Mouse (Mus musculus): Measurements from ENCODE around the gene Syvn1. TPM values are rescaled to one million over a fixed set of nuclear protein-coding genes. Genes with fewer than 3 reads are reported as not detected.
A peak's percentile ranks its signal among the peaks of the same experiment; 100 is the strongest.

The Syvn1 gene
- total and polyA plus RNA-seq, 3 experiments: 16.5 to 106 (median 26.8) TPM

DNA sequence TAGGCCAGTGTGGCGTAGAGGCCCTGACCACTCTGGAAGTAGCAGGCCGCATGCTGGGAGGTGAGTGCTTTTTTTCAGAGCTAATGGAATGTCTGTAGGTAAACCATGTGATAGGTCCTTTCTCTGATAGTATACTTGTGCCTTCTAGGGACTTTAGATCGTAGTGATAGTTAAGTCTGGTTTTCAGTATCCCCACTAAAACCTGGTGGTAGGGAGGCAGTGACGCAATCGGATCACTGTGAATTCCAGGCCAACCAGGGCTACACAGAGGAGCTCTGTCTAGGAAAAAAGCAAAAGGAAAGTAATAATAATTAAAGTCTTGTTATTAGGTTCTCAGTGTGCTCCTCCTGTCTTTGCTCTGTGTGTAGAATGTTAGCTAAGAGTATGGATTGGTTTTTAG, 12.1 kb downstream of the Syvn1 start:
- in situ Hi-C loops (cut with MboI; ENCODE audit: low pct_ligation_motif_present, low pct_unique_long_range_greater_than_20kb, low sequenced_read_pairs): no loop called here
- H3K27me3 ChIP-seq (replicated peaks): no peaks in the 10 kb centered on the region
- H3K36me3 ChIP-seq (replicated peaks in 1 of 2; ENCODE audit: control insufficient read depth in 1 of 2, insufficient read depth in 1 of 2, low read length in 1 of 2): peaks cover 37 to 51% of the 10 kb centered on the region in 2 experiments
- TF ChIP-seq RCOR1 (conservative IDR thresholded peaks at IDR 0.05; ENCODE audit: low read depth, low read length) (no peak), RAD21 (IDR thresholded peaks at IDR 0.05; ENCODE audit: low read depth, low read length) (no peak)
- DNase-seq (ENCODE audit: extremely low read depth): no peak
- H3K27ac ChIP-seq (ENCODE audit: insufficient read depth, low read depth): peak overlapping the region; percentile 26
- peak overlapping the region; percentile 73 for H3K9ac ChIP-seq (ENCODE audit: insufficient read depth, low read depth)
- peaks cover 55% of the 10 kb centered on the region for H3K79me2 ChIP-seq (replicated peaks; ENCODE audit: control insufficient read depth, extremely low read depth, insufficient read depth, poor library complexity, severe bottlenecking)
- no peaks in the 10 kb centered on the region for H3K9me3 ChIP-seq (replicated peaks; ENCODE audit: low read length)
- H3K4me1 ChIP-seq (ENCODE audit: control insufficient read depth in 1 of 2, insufficient read depth in 2 of 2): peaks cover 11 to 55% of the 10 kb centered on the region in 2 experiments
- dilution Hi-C loops (cut with MboI; ENCODE audit: extremely low pct_ligation_motif_present, extremely low pct_unique_long_range_greater_than_20kb, low sequenced_read_pairs): no loop called here
- H3K4me3 ChIP-seq (replicated peaks in 1 of 3; ENCODE audit: low read depth in 2 of 3, low read length in 2 of 3, poor library complexity in 1 of 3): peak overlapping the region; percentile 73 to 97 (median 95)
- peak overlapping the region; percentile 77 for H3K4me2 ChIP-seq (ENCODE audit: insufficient read depth, low read depth, poor library complexity, severe bottlenecking)

DNA sequence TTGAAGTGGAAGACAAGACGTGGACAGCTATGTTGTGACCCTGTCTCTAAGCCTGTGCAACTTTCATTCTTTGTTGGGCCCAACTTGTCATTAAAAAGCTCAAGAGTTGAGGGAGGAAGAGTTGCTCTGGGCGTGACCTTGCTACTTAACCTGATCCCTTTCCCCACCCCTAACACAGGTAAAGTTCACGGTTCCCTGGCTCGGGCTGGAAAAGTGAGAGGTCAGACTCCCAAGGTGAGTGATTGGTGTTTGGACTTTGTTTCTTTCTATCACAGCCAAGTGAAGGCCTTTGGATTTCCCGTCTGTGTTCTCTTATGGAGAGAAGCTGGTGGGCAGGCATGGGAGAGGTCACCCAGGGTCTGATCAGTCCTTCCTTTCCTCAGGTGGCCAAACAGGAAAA, 12.6 kb downstream of the Syvn1 start:
- no peak for DNase-seq (ENCODE audit: extremely low read depth)
- H3K79me2 ChIP-seq (replicated peaks; ENCODE audit: control insufficient read depth, extremely low read depth, insufficient read depth, poor library complexity, severe bottlenecking): peaks cover 54% of the 10 kb centered on the region
- H3K9ac ChIP-seq (ENCODE audit: insufficient read depth, low read depth): peak overlapping the region; percentile 73
- TF ChIP-seq UBTF (IDR thresholded peaks at IDR 0.05; ENCODE audit: low read depth, low read length) (no peak), E2F4 (IDR thresholded peaks at IDR 0.05; ENCODE audit: insufficient replicate concordance, low read depth, low read length) (no peak), TCF12 (IDR thresholded peaks at IDR 0.05; ENCODE audit: low read depth, low read length) (no peak), NELFE (IDR thresholded peaks at IDR 0.05; ENCODE audit: low read depth, low read length) (no peak), MAZ (IDR thresholded peaks at IDR 0.05; ENCODE audit: low read depth, low read length) (no peak), MYC (IDR thresholded peaks at IDR 0.05; ENCODE audit: low read depth, low read length) (no peak)
- peaks cover 32 to 51% of the 10 kb centered on the region in 2 experiments for H3K36me3 ChIP-seq (replicated peaks in 1 of 2; ENCODE audit: control insufficient read depth in 1 of 2, insufficient read depth in 1 of 2, low read length in 1 of 2)
- H3K27ac ChIP-seq (ENCODE audit: insufficient read depth, low read depth): 0 out of 2 replicates have a peak overlapping the region, but pooled peaks have one; percentile 26
- H3K4me2 ChIP-seq (ENCODE audit: insufficient read depth, low read depth, poor library complexity, severe bottlenecking): peak overlapping the region; percentile 77
- in situ Hi-C loops (cut with MboI; ENCODE audit: low pct_ligation_motif_present, low pct_unique_long_range_greater_than_20kb, low sequenced_read_pairs): no loop called here
- no peaks in the 10 kb centered on the region for H3K27me3 ChIP-seq (replicated peaks)
- peaks cover 8 to 55% of the 10 kb centered on the region in 2 experiments for H3K4me1 ChIP-seq (ENCODE audit: control insufficient read depth in 1 of 2, insufficient read depth in 2 of 2)
- dilution Hi-C loops (cut with MboI; ENCODE audit: extremely low pct_ligation_motif_present, extremely low pct_unique_long_range_greater_than_20kb, low sequenced_read_pairs): no loop called here
- H3K4me3 ChIP-seq (replicated peaks in 1 of 3; ENCODE audit: low read depth in 2 of 3, low read length in 2 of 3, poor library complexity in 1 of 3): peak overlapping the region; percentile 73 to 97 (median 95)
- no peaks in the 10 kb centered on the region for H3K9me3 ChIP-seq (replicated peaks; ENCODE audit: low read length)

DNA sequence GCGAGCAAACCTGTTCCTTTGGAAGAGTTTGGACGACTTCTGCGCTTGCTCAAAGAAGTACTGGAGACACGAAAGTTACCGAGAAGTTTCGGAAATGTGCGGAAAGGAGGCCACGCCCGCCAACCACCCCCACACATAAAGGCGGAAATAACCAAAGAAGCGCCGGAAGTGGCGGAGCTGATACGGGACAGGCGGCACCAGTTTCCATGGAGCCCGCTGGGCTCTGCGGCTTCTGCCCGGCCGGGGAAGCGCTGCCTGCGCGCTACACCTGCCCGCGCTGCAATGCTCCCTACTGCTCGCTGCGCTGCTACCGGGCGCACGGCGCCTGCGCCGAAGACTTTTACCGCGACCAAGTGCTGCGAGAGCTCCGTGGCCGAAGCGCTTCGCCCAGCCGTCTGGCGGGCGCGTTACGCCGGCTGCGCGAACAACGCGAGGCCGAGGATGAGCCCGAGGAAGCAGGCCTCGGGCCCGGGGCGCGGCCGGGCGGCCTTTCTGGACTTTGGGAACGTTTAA, 14.7 kb downstream of the Syvn1 start, which contains the start of gene Znhit2:
Gene Znhit2, plus strand, starts transcription at position 172 of the 513 bp plus-strand sequence.
- in situ Hi-C loops (cut with MboI; ENCODE audit: low pct_ligation_motif_present, low pct_unique_long_range_greater_than_20kb, low sequenced_read_pairs): loop anchor here (10.0 kb wide), 1 partner anchor 96 kb away; the partner anchor contains the start of gene Pola2
- H3K4me1 ChIP-seq (ENCODE audit: control insufficient read depth in 1 of 2, insufficient read depth in 2 of 2): peaks cover 8 to 39% of the 10 kb centered on the region in 2 experiments
- dilution Hi-C loops (cut with MboI; ENCODE audit: extremely low pct_ligation_motif_present, extremely low pct_unique_long_range_greater_than_20kb, low sequenced_read_pairs): no loop called here
- TF ChIP-seq JUND (conservative IDR thresholded peaks at IDR 0.05; ENCODE audit: low read depth, low read length) (no peak), NELFE (IDR thresholded peaks at IDR 0.05; ENCODE audit: low read depth, low read length) (peak; percentile 77), POLR2AphosphoS2 (IDR thresholded peaks at IDR 0.05; ENCODE audit: low read depth, low read length) (0 out of 2 replicates have a peak, but pooled peaks have one; percentile 77), ELF1 (IDR thresholded peaks at IDR 0.05; ENCODE audit: low read depth, low read length) (peak; percentile 91), MAFK (IDR thresholded peaks at IDR 0.05; ENCODE audit: insufficient replicate concordance, low read length) (no peak), GABPA (IDR thresholded peaks at IDR 0.05; ENCODE audit: insufficient replicate concordance, low read depth, low read length) (no peak), ZC3H11A (IDR thresholded peaks at IDR 0.05; ENCODE audit: low read depth, low read length) (no peak), MAZ (IDR thresholded peaks at IDR 0.05; ENCODE audit: low read depth, low read length) (no peak), RCOR1 (conservative IDR thresholded peaks at IDR 0.05; ENCODE audit: low read depth, low read length) (no peak), UBTF (IDR thresholded peaks at IDR 0.05; ENCODE audit: low read depth, low read length) (peak; percentile 100), POLR2A (IDR thresholded peaks at IDR 0.05; ENCODE audit: low read depth, low read length) (peak; percentile 86), JUN (IDR thresholded peaks at IDR 0.05; ENCODE audit: insufficient read depth, low read depth, low read length) (no peak), E2F4 (IDR thresholded peaks at IDR 0.05; ENCODE audit: insufficient replicate concordance, low read depth, low read length) (no peak), TCF12 (IDR thresholded peaks at IDR 0.05; ENCODE audit: low read depth, low read length) (peak; percentile 71; the same call in 1 of the 2 replicates), PAX5 (IDR thresholded peaks at IDR 0.05; ENCODE audit: low read length) (no peak), MXI1 (IDR thresholded peaks at IDR 0.05; ENCODE audit: low read depth, low read length) (peak; percentile 79), SIN3A (IDR thresholded peaks at IDR 0.05; ENCODE audit: low read length) (peak; percentile 95), USF2 (conservative IDR thresholded peaks at IDR 0.05; ENCODE audit: low read depth, low read length) (no peak), CHD2 (IDR thresholded peaks at IDR 0.05; ENCODE audit: low read length) (peak; percentile 51; the same call in 1 of the 2 replicates), NRF1 (IDR thresholded peaks at IDR 0.05; ENCODE audit: low read depth, low read length) (peak; percentile 80), RAD21 (IDR thresholded peaks at IDR 0.05; ENCODE audit: low read depth, low read length) (no peak), ZMIZ1 (IDR thresholded peaks at IDR 0.05; ENCODE audit: low read depth, low read length) (peak; percentile 76), MYC (IDR thresholded peaks at IDR 0.05; ENCODE audit: low read depth, low read length) (peak; percentile 58; the same call in 1 of the 2 replicates)

More for the DNA sequence above, 14.7 kb downstream of the Syvn1 start, which contains the start of gene Znhit2:
- peak; percentile 95 for DNase-seq (ENCODE audit: extremely low read depth)
- Histone ChIP-seq H3K36me3 (replicated peaks in 1 of 2; ENCODE audit: control insufficient read depth in 1 of 2, insufficient read depth in 1 of 2, low read length in 1 of 2) (peaks cover 13 to 35% of the 10 kb centered on the region in 2 experiments), H3K4me3 (replicated peaks in 1 of 3; ENCODE audit: low read depth in 2 of 3, low read length in 2 of 3, poor library complexity in 1 of 3) (peak within 1 kb of the TSS; percentile 94 to 98 (median 95)), H3K79me2 (replicated peaks; ENCODE audit: control insufficient read depth, extremely low read depth, insufficient read depth, poor library complexity, severe bottlenecking) (peaks cover 35% of the 10 kb centered on the region), H3K9me3 (replicated peaks; ENCODE audit: low read length) (no peaks in the 10 kb centered on the region), H3K4me2 (ENCODE audit: insufficient read depth, low read depth, poor library complexity, severe bottlenecking) (peak within 1 kb of the TSS; percentile 73), H3K27ac (ENCODE audit: insufficient read depth, low read depth) (peak within 1 kb of the TSS; percentile 88), H3K9ac (ENCODE audit: insufficient read depth, low read depth) (peak within 1 kb of the TSS; percentile 78), H3K27me3 (replicated peaks) (no peaks in the 10 kb centered on the region)
